Mouse (Mus musculus): ENCODE data around the gene Hacl1.

GRCm38 (mm10) chr14:31665566-31665940 lies 24.5 kb upstream of the Hacl1 start:
- no peak for TF ChIP-seq CTCF (IDR thresholded peaks at IDR 0.05; ENCODE audit: insufficient read depth, low read length)
- no peak for TF ChIP-seq POLR2A (IDR thresholded peaks at IDR 0.05; ENCODE audit: borderline replicate concordance, extremely low read depth, low read depth, low read length)

Data from lung, adult 2 months (tissue).